Mouse (Mus musculus): ENCODE measurements around the gene Mfsd6. TPM values are rescaled to one million over a fixed set of nuclear protein-coding genes. Genes with fewer than 3 reads are reported as not detected.

Gene Mfsd6
- total and polyA plus RNA-seq, 2 experiments from 2014 or later = 11.2 to 59.5 TPM

DNA sequence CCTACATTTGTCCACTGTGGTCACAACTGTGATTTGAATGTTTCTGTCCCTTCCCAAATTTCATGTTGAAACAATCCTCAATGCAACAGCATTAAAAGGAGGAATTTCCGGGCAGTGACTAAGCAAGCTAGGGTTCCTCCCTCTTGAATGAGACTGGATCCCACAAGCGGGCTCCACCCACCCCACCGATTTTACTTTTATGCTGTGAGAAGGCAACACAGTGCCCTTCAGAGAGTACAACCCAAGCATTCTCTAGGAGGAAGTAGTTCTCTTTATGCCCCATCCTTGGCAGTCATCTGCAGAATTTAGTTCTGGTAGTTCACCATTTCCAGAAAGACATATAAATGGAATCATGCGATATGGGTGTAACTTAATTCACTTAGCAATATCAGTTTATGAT, 6.9 kb upstream of the Mfsd6 start:
- Histone ChIP-seq H3K36me3 (ENCODE audit: insufficient read depth, low read length) (no peaks in the 10 kb centered on the region), H3K4me2 (ENCODE audit: low read depth, low read length, poor library complexity, severe bottlenecking) (no peak overlapping the region), H3K9me3 (ENCODE audit: low read length) (no peaks in the 10 kb centered on the region), H3K9ac (replicated peaks; ENCODE audit: low read length, poor library complexity, severe bottlenecking) (no peak overlapping the region), H3K4me3 (ENCODE audit: low read depth, low read length) (no peak overlapping the region), H3K4me1 (ENCODE audit: insufficient read depth, low read length) (no peaks in the 10 kb centered on the region), H3K27me3 (ENCODE audit: insufficient read depth, low read length) (no peaks in the 10 kb centered on the region), H3K27ac (ENCODE audit: low read depth, low read length) (no peak overlapping the region)
- 88% methylated on average over 4 of the region's 4 CpGs for WGBS
- no peak for ATAC-seq (ENCODE audit: low FRiP score)
- no peak for DNase-seq (ENCODE audit: low spot score)
- TF ChIP-seq CTCF (IDR thresholded peaks at IDR 0.05) = no peak

DNA sequence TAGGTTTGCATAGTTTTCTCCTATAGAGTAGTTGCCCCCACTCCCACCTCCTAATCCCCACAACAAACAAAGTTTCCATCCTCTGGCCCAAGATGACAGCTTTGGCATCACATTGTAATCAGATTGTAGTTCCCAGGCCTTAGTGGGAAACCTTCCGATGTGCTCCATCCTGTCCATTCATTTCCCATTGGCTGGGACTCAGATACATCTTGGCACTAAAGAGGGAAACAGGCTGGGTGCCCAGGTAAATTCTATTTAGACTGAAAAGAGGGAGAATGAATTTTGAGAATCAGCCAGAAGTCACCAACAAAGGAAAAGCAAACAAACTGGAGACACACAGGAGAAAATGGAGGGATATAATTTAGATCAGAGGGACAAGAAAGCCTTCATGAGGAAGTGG, 3.0 kb upstream of the Mfsd6 start:
- Histone ChIP-seq H3K36me3 (ENCODE audit: insufficient read depth, low read length) (no peaks in the 10 kb centered on the region), H3K4me2 (ENCODE audit: low read depth, low read length, poor library complexity, severe bottlenecking) (no peak overlapping the region), H3K9ac (replicated peaks; ENCODE audit: low read length, poor library complexity, severe bottlenecking) (no peak overlapping the region), H3K27me3 (ENCODE audit: insufficient read depth, low read length) (no peaks in the 10 kb centered on the region), H3K27ac (ENCODE audit: low read depth, low read length) (no peak overlapping the region), H3K4me3 (ENCODE audit: low read depth, low read length) (no peak overlapping the region), H3K4me1 (ENCODE audit: insufficient read depth, low read length) (0 out of 2 replicates have a peak, but pooled peaks cover 2% of the 10 kb centered on the region), H3K9me3 (ENCODE audit: low read length) (no peaks in the 10 kb centered on the region)
- DNase-seq (ENCODE audit: low spot score) (no peak), ATAC-seq (ENCODE audit: low FRiP score) (no peak)
- no peak for TF ChIP-seq CTCF (IDR thresholded peaks at IDR 0.05)
- 79% methylated on average over 1 of the region's 1 CpGs for WGBS

DNA sequence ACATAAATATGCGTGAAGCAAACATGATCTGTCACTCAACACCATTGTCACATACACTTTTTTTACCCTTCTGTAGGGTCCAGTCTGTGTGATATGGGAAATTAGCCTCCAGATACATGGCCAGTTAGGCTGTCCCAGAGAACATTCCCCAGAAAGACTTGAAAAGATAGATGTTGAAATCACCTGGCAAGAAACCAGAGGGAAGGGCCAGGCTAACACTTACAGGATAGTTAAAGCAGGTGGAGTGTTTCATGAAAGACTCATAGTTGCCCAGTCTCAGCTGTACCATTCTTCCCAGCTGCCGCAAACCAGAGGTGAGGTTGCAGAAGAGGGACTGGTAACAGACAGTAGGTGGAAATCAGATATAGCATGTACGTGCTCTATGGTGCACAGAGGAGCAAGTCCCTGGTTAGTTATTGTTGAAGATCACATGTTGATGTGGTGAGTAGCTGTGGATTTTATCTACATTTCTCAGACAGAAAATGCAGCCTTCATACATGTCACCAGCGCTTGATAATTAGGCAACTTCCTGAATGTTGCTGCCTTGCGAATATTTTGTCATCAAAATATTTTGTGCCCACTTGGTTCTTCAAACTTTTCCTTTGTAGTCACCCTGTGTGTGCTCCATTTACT, 1.7 kb upstream of the Mfsd6 start:
- ATAC-seq (ENCODE audit: low FRiP score) = no peak
- Histone ChIP-seq H3K9ac (replicated peaks; ENCODE audit: low read length, poor library complexity, severe bottlenecking) (no peak overlapping the region), H3K4me2 (ENCODE audit: low read depth, low read length, poor library complexity, severe bottlenecking) (no peak overlapping the region), H3K4me3 (ENCODE audit: low read depth, low read length) (no peak overlapping the region), H3K27ac (ENCODE audit: low read depth, low read length) (no peak overlapping the region), H3K4me1 (ENCODE audit: insufficient read depth, low read length) (0 out of 2 replicates have a peak, but pooled peaks cover 2% of the 10 kb centered on the region), H3K36me3 (ENCODE audit: insufficient read depth, low read length) (no peaks in the 10 kb centered on the region), H3K9me3 (ENCODE audit: low read length) (no peaks in the 10 kb centered on the region), H3K27me3 (ENCODE audit: insufficient read depth, low read length) (no peaks in the 10 kb centered on the region)
- TF ChIP-seq CTCF (IDR thresholded peaks at IDR 0.05) = no peak
- DNase-seq (ENCODE audit: low spot score) = no peak
- WGBS = 97% methylated on average over 5 of the region's 5 CpGs

DNA sequence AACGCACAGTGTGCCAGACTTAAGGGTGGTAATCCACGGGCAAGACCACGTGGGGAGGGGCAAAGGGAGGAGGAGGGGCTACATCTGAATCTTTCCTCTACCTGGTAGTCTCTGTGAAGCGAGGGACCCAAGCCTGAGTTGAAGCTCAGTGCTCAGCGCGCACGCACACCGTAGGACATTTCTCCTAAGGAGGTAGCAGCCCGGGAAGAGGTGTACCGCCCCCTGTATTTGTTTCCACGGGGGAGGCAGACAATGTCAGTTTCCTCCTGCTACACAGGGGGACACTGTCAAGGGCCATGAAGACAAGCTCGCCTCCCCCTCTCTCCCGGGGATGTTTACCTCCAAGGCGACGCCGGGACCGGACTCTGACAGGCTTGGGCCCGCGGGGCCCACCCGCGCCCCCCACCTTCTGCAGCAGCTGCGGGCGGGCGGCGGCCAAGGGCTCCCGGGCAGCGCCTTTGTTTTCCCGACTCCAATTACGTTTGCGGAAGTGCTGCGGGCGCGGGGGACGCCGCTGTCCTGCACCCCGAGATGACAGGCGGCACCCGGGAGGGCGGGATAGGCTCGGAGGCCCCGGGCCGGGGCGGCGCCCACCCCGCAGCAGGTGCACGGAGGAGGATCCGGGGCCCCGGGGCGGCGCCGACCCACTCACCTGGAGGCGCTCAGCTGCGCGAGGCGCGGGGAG, 749 bp downstream of the Mfsd6 start:
- Histone ChIP-seq H3K4me2 (ENCODE audit: low read depth, low read length, poor library complexity, severe bottlenecking) (peak overlapping the region; percentile 80), H3K36me3 (ENCODE audit: insufficient read depth, low read length) (no peaks in the 10 kb centered on the region), H3K27me3 (ENCODE audit: insufficient read depth, low read length) (no peaks in the 10 kb centered on the region), H3K9me3 (ENCODE audit: low read length) (no peaks in the 10 kb centered on the region), H3K9ac (replicated peaks; ENCODE audit: low read length, poor library complexity, severe bottlenecking) (peak overlapping the region; percentile 94), H3K4me3 (ENCODE audit: low read depth, low read length) (peak overlapping the region; percentile 95), H3K27ac (ENCODE audit: low read depth, low read length) (peak overlapping the region; percentile 90), H3K4me1 (ENCODE audit: insufficient read depth, low read length) (peaks cover 6% of the 10 kb centered on the region; the same call in 1 of the 2 replicates)
- peak; percentile 63 for DNase-seq (ENCODE audit: low spot score)
- peak; percentile 79 for ATAC-seq (ENCODE audit: low FRiP score)
- TF ChIP-seq CTCF (IDR thresholded peaks at IDR 0.05) = no peak
- WGBS = 1% methylated on average over 36 of the region's 56 CpGs

DNA sequence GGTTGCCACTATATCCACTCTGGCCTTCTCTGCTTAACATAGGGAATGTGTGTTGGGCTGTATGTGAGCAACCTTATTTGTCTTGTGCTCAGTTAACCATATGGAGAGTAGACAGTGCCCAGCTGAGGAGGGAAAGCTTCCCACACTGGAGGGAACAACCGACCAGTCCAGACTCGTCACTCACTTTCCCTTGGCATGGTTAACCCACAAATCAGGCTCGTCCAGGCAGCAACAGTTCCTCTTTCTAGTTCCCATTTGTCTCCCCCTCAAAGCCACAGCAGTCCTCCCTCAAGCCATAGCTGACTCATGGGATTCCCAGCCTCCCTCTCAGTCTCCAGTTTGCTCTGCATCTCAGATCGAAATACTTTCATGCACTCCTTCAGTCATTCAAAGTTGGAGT, 4.7 kb downstream of the Mfsd6 start:
- Histone ChIP-seq H3K9ac (replicated peaks; ENCODE audit: low read length, poor library complexity, severe bottlenecking) (no peak overlapping the region), H3K36me3 (ENCODE audit: insufficient read depth, low read length) (no peaks in the 10 kb centered on the region), H3K4me1 (ENCODE audit: insufficient read depth, low read length) (peaks cover 6% of the 10 kb centered on the region; the same call in 1 of the 2 replicates), H3K4me2 (ENCODE audit: low read depth, low read length, poor library complexity, severe bottlenecking) (no peak overlapping the region), H3K27ac (ENCODE audit: low read depth, low read length) (no peak overlapping the region), H3K27me3 (ENCODE audit: insufficient read depth, low read length) (no peaks in the 10 kb centered on the region), H3K4me3 (ENCODE audit: low read depth, low read length) (no peak overlapping the region), H3K9me3 (ENCODE audit: low read length) (no peaks in the 10 kb centered on the region)
- ATAC-seq (ENCODE audit: low FRiP score) (no peak), DNase-seq (ENCODE audit: low spot score) (no peak)
- 70% methylated on average over 4 of the region's 4 CpGs for WGBS
- TF ChIP-seq CTCF (IDR thresholded peaks at IDR 0.05) = no peak

DNA sequence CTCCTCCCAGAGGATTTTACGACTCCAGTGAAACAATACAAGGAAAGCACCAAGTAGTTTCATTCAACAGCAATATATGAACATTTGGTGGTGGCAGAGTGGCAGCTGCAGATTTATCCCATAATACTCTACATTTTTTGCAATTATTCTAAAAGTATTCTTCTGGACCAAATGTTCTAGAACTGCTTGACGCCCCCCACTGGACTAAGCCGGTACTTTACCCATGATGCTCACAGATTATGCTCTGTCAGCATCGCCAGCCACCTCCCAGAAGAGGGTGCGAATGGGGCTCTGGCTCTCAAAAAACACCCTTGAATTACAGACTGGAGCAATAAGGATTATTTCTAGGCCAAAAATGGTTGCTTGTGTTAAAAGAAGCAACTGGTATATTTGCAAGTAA, 8.2 kb downstream of the Mfsd6 start:
- Histone ChIP-seq H3K4me1 (ENCODE audit: insufficient read depth, low read length) (peaks cover 3% of the 10 kb centered on the region; the same call in 1 of the 2 replicates), H3K27me3 (ENCODE audit: insufficient read depth, low read length) (no peaks in the 10 kb centered on the region), H3K9me3 (ENCODE audit: low read length) (no peaks in the 10 kb centered on the region), H3K36me3 (ENCODE audit: insufficient read depth, low read length) (no peaks in the 10 kb centered on the region), H3K9ac (replicated peaks; ENCODE audit: low read length, poor library complexity, severe bottlenecking) (no peak overlapping the region), H3K27ac (ENCODE audit: low read depth, low read length) (no peak overlapping the region), H3K4me2 (ENCODE audit: low read depth, low read length, poor library complexity, severe bottlenecking) (no peak overlapping the region), H3K4me3 (ENCODE audit: low read depth, low read length) (no peak overlapping the region)
- WGBS = 68% methylated on average over 5 of the region's 5 CpGs
- DNase-seq (ENCODE audit: low spot score) (no peak), ATAC-seq (ENCODE audit: low FRiP score) (no peak)
- peak; percentile 45 for TF ChIP-seq CTCF (IDR thresholded peaks at IDR 0.05)

Measured in midbrain, postnatal 0 days (tissue).